Mouse (Mus musculus): ENCODE measurements at regions not wholly inside any gene's neighbourhood (a gene's known extent, or its start where the extent isn't known, plus 50 kb on each side); places are given as distances from the start of the nearest gene placed in this dataset.

GRCm38 (mm10) chr15:74453810-74454209 is 182.3 kb downstream of the Mroh4 start:
- Histone ChIP-seq H3K27ac (ENCODE audit: insufficient read depth, low read depth) (no peak overlapping the region), H3K9me3 (replicated peaks; ENCODE audit: low read length) (peaks cover 24% of the 10 kb centered on the region), H3K27me3 (replicated peaks) (no peaks in the 10 kb centered on the region), H3K36me3 (replicated peaks in 1 of 2; ENCODE audit: control insufficient read depth in 1 of 2, insufficient read depth in 1 of 2, low read length in 1 of 2) (no peaks in the 10 kb centered on the region), H3K4me3 (replicated peaks in 1 of 3; ENCODE audit: low read depth in 2 of 3, low read length in 2 of 3, poor library complexity in 1 of 3) (no peak overlapping the region), H3K79me2 (replicated peaks; ENCODE audit: control insufficient read depth, extremely low read depth, insufficient read depth, poor library complexity, severe bottlenecking) (no peaks in the 10 kb centered on the region), H3K9ac (ENCODE audit: insufficient read depth, low read depth) (no peak overlapping the region), H3K4me1 (ENCODE audit: control insufficient read depth in 1 of 2, insufficient read depth in 2 of 2) (no peaks in the 10 kb centered on the region), H3K4me2 (ENCODE audit: insufficient read depth, low read depth, poor library complexity, severe bottlenecking) (no peak overlapping the region)
- TF ChIP-seq E2F4 (IDR thresholded peaks at IDR 0.05; ENCODE audit: insufficient replicate concordance, low read depth, low read length) (no peak), TCF12 (IDR thresholded peaks at IDR 0.05; ENCODE audit: low read depth, low read length) (no peak), CHD1 (IDR thresholded peaks at IDR 0.05; ENCODE audit: low read depth, low read length) (no peak)
- DNase-seq (ENCODE audit: extremely low read depth), result no peak
- dilution Hi-C loops (cut with MboI; ENCODE audit: extremely low pct_ligation_motif_present, extremely low pct_unique_long_range_greater_than_20kb, low sequenced_read_pairs), result no loop called here
- in situ Hi-C loops (cut with MboI; ENCODE audit: low pct_ligation_motif_present, low pct_unique_long_range_greater_than_20kb, low sequenced_read_pairs), result no loop called here

GRCm38 (mm10) chr15:74452426-74452825 is 183.7 kb downstream of the Mroh4 start:
- Histone ChIP-seq H3K36me3 (replicated peaks in 1 of 2; ENCODE audit: control insufficient read depth in 1 of 2, insufficient read depth in 1 of 2, low read length in 1 of 2) (no peaks in the 10 kb centered on the region), H3K27me3 (replicated peaks) (peaks cover 2% of the 10 kb centered on the region), H3K9ac (ENCODE audit: insufficient read depth, low read depth) (no peak overlapping the region), H3K9me3 (replicated peaks; ENCODE audit: low read length) (peaks cover 28% of the 10 kb centered on the region), H3K4me1 (ENCODE audit: control insufficient read depth in 1 of 2, insufficient read depth in 2 of 2) (no peaks in the 10 kb centered on the region), H3K27ac (ENCODE audit: insufficient read depth, low read depth) (no peak overlapping the region), H3K79me2 (replicated peaks; ENCODE audit: control insufficient read depth, extremely low read depth, insufficient read depth, poor library complexity, severe bottlenecking) (no peaks in the 10 kb centered on the region), H3K4me3 (replicated peaks in 1 of 3; ENCODE audit: low read depth in 2 of 3, low read length in 2 of 3, poor library complexity in 1 of 3) (no peak overlapping the region), H3K4me2 (ENCODE audit: insufficient read depth, low read depth, poor library complexity, severe bottlenecking) (no peak overlapping the region)
- dilution Hi-C loops (cut with MboI; ENCODE audit: extremely low pct_ligation_motif_present, extremely low pct_unique_long_range_greater_than_20kb, low sequenced_read_pairs) (no loop called here), in situ Hi-C loops (cut with MboI; ENCODE audit: low pct_ligation_motif_present, low pct_unique_long_range_greater_than_20kb, low sequenced_read_pairs) (no loop called here)
- TF ChIP-seq RAD21 (IDR thresholded peaks at IDR 0.05; ENCODE audit: low read depth, low read length) (no peak), TBP (conservative IDR thresholded peaks at IDR 0.05; ENCODE audit: low read depth, low read length) (no peak), SMC3 (IDR thresholded peaks at IDR 0.05; ENCODE audit: low read depth, low read length) (no peak), EP300 (IDR thresholded peaks at IDR 0.05; ENCODE audit: low read length) (no peak), HCFC1 (IDR thresholded peaks at IDR 0.05; ENCODE audit: low read depth, low read length) (no peak), MEF2A (IDR thresholded peaks at IDR 0.05; ENCODE audit: borderline replicate concordance, low read depth, low read length) (no peak), CTCF (conservative IDR thresholded peaks at IDR 0.05 in 1 of 2, IDR thresholded peaks at IDR 0.05 in 1 of 2; ENCODE audit: low read depth in 2 of 2, low read length in 2 of 2) (no peak), IRF4 (IDR thresholded peaks at IDR 0.05; ENCODE audit: low read depth, low read length) (no peak), MAX (IDR thresholded peaks at IDR 0.05; ENCODE audit: low read length) (no peak), NRF1 (IDR thresholded peaks at IDR 0.05; ENCODE audit: low read depth, low read length) (no peak), CHD1 (IDR thresholded peaks at IDR 0.05; ENCODE audit: low read depth, low read length) (no peak), MAFK (IDR thresholded peaks at IDR 0.05; ENCODE audit: insufficient replicate concordance, low read length) (no peak), PAX5 (IDR thresholded peaks at IDR 0.05; ENCODE audit: low read length) (no peak), ZC3H11A (IDR thresholded peaks at IDR 0.05; ENCODE audit: low read depth, low read length) (no peak)
- DNase-seq (ENCODE audit: extremely low read depth), result no peak
